8 mouse cellular contexts compared by ENCODE assay signal in genomic region chr1:119421576-119422421, GRCm38 (mm10). TPM values are rescaled to one million over a fixed set of nuclear protein-coding genes. Genes with fewer than 3 reads are reported as not detected.
DNase-seq lines count a peak whose midpoint lies in the region; ATAC-seq and TF ChIP-seq lines count a peak whose summit lies in the region.

Gene Inhbb, minus strand, starts transcription at chr1:119422248.

- WGBS in embryonic facial prominence, embryonic 12.5 days = under 1% methylated on average over 77 of the region's 92 CpGs
- WGBS in heart, embryonic 16.5 days = under 1% methylated on average over 74 of the region's 92 CpGs
- WGBS in midbrain, embryonic 10.5 days = under 1% methylated on average over 72 of the region's 92 CpGs
- under 1% methylated on average over 80 of the region's 92 CpGs for WGBS in stomach, embryonic 15.5 days

- DNase-seq in R1 (ENCODE audit: low read depth, low spot score) = peak; percentile 74
- peak; percentile 23 to 34 for DNase-seq in left cerebral cortex, postnatal 14 days (ENCODE audit: low spot score in 2 of 2)
- peak; percentile 73 for DNase-seq in midbrain, embryonic 10.5 days (ENCODE audit: low spot score)
- no peak for DNase-seq in thymus, postnatal 14 days

- H3K79me2 ChIP-seq in C2C12 (ENCODE audit: control insufficient read depth, insufficient read depth) = no peaks in the 10 kb centered on the region

- H3K9me3 ChIP-seq in embryonic facial prominence, embryonic 12.5 days = no peaks in the 10 kb centered on the region
- H3K9me3 ChIP-seq in heart, embryonic 16.5 days (replicated peaks; ENCODE audit: control insufficient read depth, low read length) = no peaks in the 10 kb centered on the region
- no peaks in the 10 kb centered on the region for H3K9me3 ChIP-seq in midbrain, embryonic 10.5 days (replicated peaks)
- no peaks in the 10 kb centered on the region for H3K9me3 ChIP-seq in stomach, embryonic 15.5 days

- H3K4me3 ChIP-seq in C2C12 (ENCODE audit: insufficient read depth, poor library complexity, severe bottlenecking) = peak within 1 kb of the TSS; percentile 29
- H3K4me3 ChIP-seq in embryonic facial prominence, embryonic 12.5 days = peak within 1 kb of the TSS; percentile 59
- peak within 1 kb of the TSS; percentile 78 for H3K4me3 ChIP-seq in heart, embryonic 16.5 days (ENCODE audit: low read length)
- peak within 1 kb of the TSS; percentile 70 for H3K4me3 ChIP-seq in midbrain, embryonic 10.5 days
- H3K4me3 ChIP-seq in stomach, embryonic 15.5 days (replicated peaks) = peak within 1 kb of the TSS; percentile 62

- H3K27me3 ChIP-seq in C2C12 (ENCODE audit: control insufficient read depth, insufficient read depth, insufficient read length) = peaks cover 3% of the 10 kb centered on the region
- H3K27me3 ChIP-seq in embryonic facial prominence, embryonic 12.5 days = peaks cover 91% of the 10 kb centered on the region
- peaks cover 68% of the 10 kb centered on the region for H3K27me3 ChIP-seq in heart, embryonic 16.5 days (ENCODE audit: control insufficient read depth, insufficient read depth, low read length)
- H3K27me3 ChIP-seq in midbrain, embryonic 10.5 days (ENCODE audit: low read depth, poor library complexity, severe bottlenecking) = peaks cover 98% of the 10 kb centered on the region
- H3K27me3 ChIP-seq in stomach, embryonic 15.5 days (replicated peaks) = peaks cover 66% of the 10 kb centered on the region

- peaks cover 42% of the 10 kb centered on the region for H3K4me1 ChIP-seq in embryonic facial prominence, embryonic 12.5 days
- H3K4me1 ChIP-seq in heart, embryonic 16.5 days (ENCODE audit: control insufficient read depth, insufficient read depth, low read length) = peaks cover 16% of the 10 kb centered on the region
- peaks cover 45% of the 10 kb centered on the region for H3K4me1 ChIP-seq in midbrain, embryonic 10.5 days
- H3K4me1 ChIP-seq in stomach, embryonic 15.5 days = peaks cover 20% of the 10 kb centered on the region

- no peaks in the 10 kb centered on the region for H3K79me3 ChIP-seq in C2C12 (ENCODE audit: low read depth)

- intact Hi-C loops in left cerebral cortex, postnatal 14 days (cut with DNase I) = loop anchor here (2.0 to 5.0 kb wide), 3 partner anchors 34 to 327 kb away; no protein-coding TSS in a partner anchor

- peak within 1 kb of the TSS; percentile 60 for H3K9ac ChIP-seq in embryonic facial prominence, embryonic 12.5 days
- H3K9ac ChIP-seq in heart, embryonic 16.5 days (ENCODE audit: low read length) = peak within 1 kb of the TSS; percentile 69
- H3K9ac ChIP-seq in stomach, embryonic 15.5 days = peak within 1 kb of the TSS; percentile 23; the same call in 1 of the 2 replicates

- no peak for TF ChIP-seq CTCF in C2C12 (IDR thresholded peaks at IDR 0.05; ENCODE audit: control insufficient read depth, insufficient read depth, insufficient read length)

- H3K27ac ChIP-seq in embryonic facial prominence, embryonic 12.5 days = no peak within 1 kb of the TSS
- H3K27ac ChIP-seq in heart, embryonic 16.5 days (ENCODE audit: low read length) = no peak within 1 kb of the TSS
- H3K27ac ChIP-seq in midbrain, embryonic 10.5 days (replicated peaks) = peak within 1 kb of the TSS; percentile 75
- no peak within 1 kb of the TSS for H3K27ac ChIP-seq in stomach, embryonic 15.5 days

- no peaks in the 10 kb centered on the region for H3K36me3 ChIP-seq in C2C12 (ENCODE audit: control insufficient read depth, insufficient read depth)
- H3K36me3 ChIP-seq in embryonic facial prominence, embryonic 12.5 days = no peaks in the 10 kb centered on the region
- no peaks in the 10 kb centered on the region for H3K36me3 ChIP-seq in heart, embryonic 16.5 days (ENCODE audit: control insufficient read depth, insufficient read depth)
- H3K36me3 ChIP-seq in midbrain, embryonic 10.5 days = no peaks in the 10 kb centered on the region
- no peaks in the 10 kb centered on the region for H3K36me3 ChIP-seq in stomach, embryonic 15.5 days

- peak within 1 kb of the TSS; percentile 59 for H3ac ChIP-seq in C2C12 (ENCODE audit: control insufficient read depth, insufficient read length, low read depth)

- ATAC-seq in embryonic facial prominence, embryonic 12.5 days (ENCODE audit: insufficient number of reproducible peaks, insufficient read depth, low FRiP score, low TSS enrichment) = peak; percentile 25; the same call in 1 of the 2 replicates
- ATAC-seq in heart, embryonic 16.5 days (replicated peaks; ENCODE audit: extremely low read depth, insufficient read depth, low FRiP score) = peak; percentile 24; the same call in 1 of the 2 replicates
- 0 out of 2 replicates have a peak, but pooled peaks have one; percentile 6 for ATAC-seq in stomach, embryonic 15.5 days (ENCODE audit: insufficient read depth, low FRiP score, low read depth)

- H3K4me2 ChIP-seq in embryonic facial prominence, embryonic 12.5 days (replicated peaks) = peak within 1 kb of the TSS; percentile 100
- H3K4me2 ChIP-seq in heart, embryonic 16.5 days (ENCODE audit: low read depth, low read length) = peak within 1 kb of the TSS; percentile 100
- peak within 1 kb of the TSS; percentile 99 for H3K4me2 ChIP-seq in stomach, embryonic 15.5 days

TF ChIP-seq in C2C12, 6 proteins besides CTCF, POLR2A, EP300 and RAD21:
- TF ChIP-seq USF1 (IDR thresholded peaks at IDR 0.05; ENCODE audit: low read depth) (no peak), MAX (IDR thresholded peaks at IDR 0.05) (no peak)
TF ChIP-seq in C2C12: peak in this region for 0.

RNA-seq across cellular contexts. Expression of gene Inhbb, which starts in this region (rescaled TPM):
- polyA plus RNA-seq in C2C12 (2012; fragmentation: generic; extraction: Trizol) = 19.2 TPM
- 0.37 and 0.43 TPM in 2 replicates for polyA plus RNA-seq in embryonic facial prominence, embryonic 12.5 days (2016; fragmentation: Nextera tagmentation; extraction: Ambion mirVana)
- polyA plus RNA-seq in heart, embryonic 16.5 days (2015; fragmentation: Nextera tagmentation; extraction: Ambion mirVana) = 0.39 and 0.46 TPM in 2 replicates
- total RNA-seq in left cerebral cortex, postnatal 14 days (2021) = 1 to 10 TPM; 6.1 to 6.2 TPM
- polyA plus RNA-seq in midbrain, embryonic 10.5 days (2016; fragmentation: Nextera tagmentation; extraction: Ambion mirVana) = 0.25 and 0.50 TPM in 2 replicates
- 0.93 and 1.2 TPM in 2 replicates for polyA plus RNA-seq in stomach, embryonic 15.5 days (2015; fragmentation: Nextera tagmentation; extraction: Ambion mirVana)

Comparison
In these comparisons a context has a peak if more than half of its experiments do, and no peak if none do; other contexts are left out.
1. Peak in ATAC-seq, H3K4me3 ChIP-seq, H3K9ac ChIP-seq and H3K4me2 ChIP-seq in embryonic facial prominence, embryonic 12.5 days; RNA of the gene not detected or under 1 TPM.
2. Peak in ATAC-seq, H3K4me3 ChIP-seq, H3K9ac ChIP-seq and H3K4me2 ChIP-seq in heart, embryonic 16.5 days; RNA of the gene not detected or under 1 TPM.
3. Peak in DNase-seq, H3K4me3 ChIP-seq and H3K27ac ChIP-seq in midbrain, embryonic 10.5 days; RNA of the gene not detected or under 1 TPM.